Mouse (Mus musculus) thymus, adult 2 months (tissue): ENCODE measurements around the gene Mettl7a2. TPM values are rescaled to one million over a fixed set of nuclear protein-coding genes. Genes with fewer than 3 reads are reported as not detected.

Experiments
- DNase-seq: peaks from one replicate; pipeline ENCODE4 v3.0.0; 2021
- H3K27ac ChIP-seq: fragments of 200-500 bp; 2 replicates; pipeline ENCODE4 v1.5.1; 2012; ENCODE audit warnings: low read length, control low read depth; ENCODE audit not compliant: control insufficient read depth, insufficient read depth
- H3K27me3 ChIP-seq: fragments of 200-500 bp; 2 replicates; pipeline ENCODE4 v1.6.1; 2012; ENCODE audit warnings: mild to moderate bottlenecking, low read length, moderate library complexity, mixed read lengths; ENCODE audit not compliant: control insufficient read depth, insufficient read depth
- H3K36me3 ChIP-seq: fragments of 200-500 bp; 2 replicates; pipeline ENCODE4 v1.6.1; 2012; ENCODE audit warnings: mild to moderate bottlenecking, low read length, moderate library complexity; ENCODE audit not compliant: control insufficient read depth, insufficient read depth
- H3K4me1 ChIP-seq: fragments of 200-500 bp; replicated peaks from 2 replicates; pipeline ENCODE4 v1.6.1; 2012; ENCODE audit warnings: low read length; ENCODE audit not compliant: control insufficient read depth, insufficient read depth
- H3K4me3 ChIP-seq: fragments of 200-500 bp; 2 replicates; pipeline ENCODE4 v1.5.1; 2012; ENCODE audit warnings: mild to moderate bottlenecking, low read length, control low read depth, moderate library complexity; ENCODE audit not compliant: control insufficient read depth, insufficient read depth
- CTCF ChIP-seq: fragments of 200-500 bp; IDR thresholded peaks from 2 replicates; pipeline ENCODE4 v1.5.1; 2012; ENCODE audit warnings: mild to moderate bottlenecking, control low read depth, low read length, moderate library complexity, borderline replicate concordance; ENCODE audit not compliant: control insufficient read depth, poor library complexity, insufficient read depth; ENCODE audit errors: extremely low read depth
- POLR2A ChIP-seq: fragments of 200-500 bp; IDR thresholded peaks from 2 replicates; pipeline ENCODE4 v1.6.1; 2012; ENCODE audit warnings: mild to moderate bottlenecking, low read length, control low read depth, moderate library complexity; ENCODE audit not compliant: control insufficient read depth, poor library complexity, insufficient read depth; ENCODE audit errors: extremely low read depth
- WGBS: fragments of 180-500 bp; shearing (Covaris S2); methylation state at CpG from one replicate; pipeline ENCODE4 v1.1.7; 2018; 5-methylcytosine and 5-hydroxymethylcytosine counted together
- polyA plus RNA-seq: library from polyadenylated mRNA; depleted of rRNA; stranded (reverse); fragments of >200 nt; gene quantifications from 2 replicates; pipeline ENCODE4 v1.2.3, GENCODE M21; 2012; rRNA removed

Gene Mettl7a2
- polyA plus RNA-seq, 1 experiment, result not detected

DNA sequence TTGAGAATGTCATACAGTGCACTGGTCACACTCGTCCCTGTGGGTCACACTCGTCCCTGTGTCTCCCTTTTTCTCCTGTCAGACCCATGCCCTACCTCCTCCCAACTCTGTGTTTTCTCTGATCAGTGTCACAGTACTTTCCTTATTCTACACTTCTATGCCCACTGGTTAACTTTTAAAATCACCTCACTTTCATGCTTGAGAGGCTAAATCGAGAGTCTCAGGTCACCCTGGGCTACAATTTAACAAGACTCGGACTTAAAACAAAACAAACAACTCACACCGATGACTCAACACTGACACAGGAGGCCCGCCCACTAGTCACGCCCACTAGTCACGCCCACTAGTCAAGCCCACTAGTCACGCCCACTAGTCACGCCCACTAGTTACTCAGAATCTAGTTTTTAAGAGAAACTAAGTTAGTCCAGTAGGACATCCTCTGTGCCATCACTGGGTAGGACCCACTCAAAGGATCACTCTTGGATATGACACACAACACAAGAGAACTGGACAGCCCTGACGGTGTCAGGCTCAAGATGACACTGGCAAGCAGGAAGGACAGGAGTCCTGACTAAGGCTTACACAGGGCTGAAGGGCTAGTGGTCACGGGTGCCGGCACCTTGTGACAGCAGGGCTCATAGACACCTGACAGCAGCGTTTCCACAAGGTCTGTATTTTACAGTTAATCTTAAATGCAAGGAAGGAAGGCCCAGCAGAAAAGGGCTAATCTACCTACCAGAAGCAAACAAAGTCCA, 58.1 kb downstream of the Mettl7a2 start:
- no peak for DNase-seq
- no peaks in the 10 kb centered on the region for H3K27me3 ChIP-seq
- 88% methylated on average over 14 of the region's 14 CpGs for WGBS
- peaks cover 21% of the 10 kb centered on the region for H3K4me1 ChIP-seq
- H3K36me3 ChIP-seq, result peaks cover 5% of the 10 kb centered on the region; the same call in 1 of the 2 replicates
- TF ChIP-seq CTCF (no peak), POLR2A (no peak)
- H3K4me3 ChIP-seq, result no peak overlapping the region
- no peak overlapping the region for H3K27ac ChIP-seq

Other genes starting within 250 kb of the Mettl7a2 start
- 86.4 and 110 TPM in 2 replicates for gene Atf1, start 125.4 kb upstream of the Mettl7a2 start, polyA plus RNA-seq
- not detected in 2 replicates for gene Tmprss12, start 72.4 kb upstream of the Mettl7a2 start, polyA plus RNA-seq
- gene Mettl7a1, start 49.1 kb upstream of the Mettl7a2 start, polyA plus RNA-seq, result 18.9 TPM in 2 replicates
- 0.05 TPM in 1 of 2 replicates, not detected in the other for gene Mettl7a3, start 18.3 kb upstream of the Mettl7a2 start, polyA plus RNA-seq
- gene Methig1, start 51 bp upstream of the Mettl7a2 start, polyA plus RNA-seq, result not detected in 2 replicates
- not detected in 2 replicates for gene Higd1c, start 11.3 kb downstream of the Mettl7a2 start, polyA plus RNA-seq
- 0.04 and 0.05 TPM in 2 replicates for gene Gm5475, start 68.9 kb downstream of the Mettl7a2 start, polyA plus RNA-seq
- 46.4 and 54.1 TPM in 2 replicates for gene Slc11a2, start 71.9 kb downstream of the Mettl7a2 start, polyA plus RNA-seq
- 83.1 and 101 TPM in 2 replicates for gene Letmd1, start 115.8 kb downstream of the Mettl7a2 start, polyA plus RNA-seq
- 8.7 and 9.6 TPM in 2 replicates for gene Csrnp2, start 142.3 kb downstream of the Mettl7a2 start, polyA plus RNA-seq
- gene Tfcp2, start 198.8 kb downstream of the Mettl7a2 start, polyA plus RNA-seq, result 7.7 and 8.2 TPM in 2 replicates
- 184 and 203 TPM in 2 replicates for gene Pou6f1, start 246.8 kb downstream of the Mettl7a2 start, polyA plus RNA-seq